Mouse (Mus musculus) cortical plate, adult 2 months (tissue): ENCODE data around the gene Egln2.

Experiments used
- CTCF ChIP-seq: fragments of 200-500 bp; IDR thresholded peaks from 2 replicates; pipeline ENCODE4 v1.5.1; 2011; ENCODE audit warnings: mild to moderate bottlenecking, control low read depth, low read length; ENCODE audit not compliant: insufficient read depth; ENCODE audit errors: extremely low read depth
- POLR2A ChIP-seq: fragments of 200-500 bp; IDR thresholded peaks from 2 replicates; pipeline ENCODE4 v1.6.1; 2011; ENCODE audit warnings: mild to moderate bottlenecking, low read length, control low read depth; ENCODE audit not compliant: insufficient read depth; ENCODE audit errors: extremely low read depth

- TF ChIP-seq POLR2A (no peak), CTCF (no peak)
These were observed 30.5 kb upstream of the Egln2 start for GRCm38 (mm10) chr7:27197136-27197535.
